Mouse (Mus musculus) activated CD4-positive, CD25-positive, alpha-beta regulatory T cell (primary cell): ENCODE results near the gene Tescl. TPM values are rescaled to one million over a fixed set of nuclear protein-coding genes. Genes with fewer than 3 reads are reported as not detected.

Experiments used
- polyA plus RNA-seq, 2 experiments: library from polyadenylated mRNA; unstranded; fragments of 100-300 nt; shearing (Covaris generic); gene quantifications; one replicate each; pipeline ENCODE4 v1.2.1; 2017

The Tescl gene
- not detected for polyA plus RNA-seq

DNA sequence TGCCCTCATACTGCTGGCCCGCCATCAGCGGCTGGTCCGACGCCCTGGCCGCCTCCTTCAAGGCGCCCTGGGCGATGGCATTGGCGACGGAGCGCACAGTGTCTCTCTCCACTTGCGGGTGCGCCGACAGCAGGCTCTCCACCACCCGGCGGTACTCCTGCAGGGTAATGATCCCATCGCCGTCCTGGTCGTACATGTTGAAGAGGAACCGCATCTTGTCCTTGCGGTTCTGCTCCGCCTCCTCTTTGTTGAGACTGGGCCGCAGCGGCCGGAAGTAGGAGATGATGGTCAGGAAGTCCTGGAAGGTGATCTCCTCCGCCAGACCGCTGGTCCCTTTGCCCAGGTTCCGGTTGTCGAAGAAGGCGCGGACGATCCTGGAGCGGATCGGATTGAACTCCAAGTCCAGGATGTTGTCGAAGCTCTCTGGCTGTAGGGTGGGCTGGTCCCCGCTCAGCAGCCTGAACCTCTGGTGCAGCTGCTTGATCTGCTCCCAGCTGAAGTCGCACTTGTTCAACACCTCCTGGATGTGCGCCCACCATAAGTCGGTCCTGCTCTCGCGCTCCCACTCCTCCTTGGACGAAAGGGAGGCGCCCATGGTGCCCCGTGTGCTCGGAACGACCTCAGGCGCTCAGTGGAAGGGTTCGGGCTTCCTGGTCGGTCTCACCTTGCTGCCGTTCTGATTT, at the start of gene Tescl:
TSS of gene Tescl (minus strand) at position 633 of the 683 bp plus-strand sequence.

DNA sequence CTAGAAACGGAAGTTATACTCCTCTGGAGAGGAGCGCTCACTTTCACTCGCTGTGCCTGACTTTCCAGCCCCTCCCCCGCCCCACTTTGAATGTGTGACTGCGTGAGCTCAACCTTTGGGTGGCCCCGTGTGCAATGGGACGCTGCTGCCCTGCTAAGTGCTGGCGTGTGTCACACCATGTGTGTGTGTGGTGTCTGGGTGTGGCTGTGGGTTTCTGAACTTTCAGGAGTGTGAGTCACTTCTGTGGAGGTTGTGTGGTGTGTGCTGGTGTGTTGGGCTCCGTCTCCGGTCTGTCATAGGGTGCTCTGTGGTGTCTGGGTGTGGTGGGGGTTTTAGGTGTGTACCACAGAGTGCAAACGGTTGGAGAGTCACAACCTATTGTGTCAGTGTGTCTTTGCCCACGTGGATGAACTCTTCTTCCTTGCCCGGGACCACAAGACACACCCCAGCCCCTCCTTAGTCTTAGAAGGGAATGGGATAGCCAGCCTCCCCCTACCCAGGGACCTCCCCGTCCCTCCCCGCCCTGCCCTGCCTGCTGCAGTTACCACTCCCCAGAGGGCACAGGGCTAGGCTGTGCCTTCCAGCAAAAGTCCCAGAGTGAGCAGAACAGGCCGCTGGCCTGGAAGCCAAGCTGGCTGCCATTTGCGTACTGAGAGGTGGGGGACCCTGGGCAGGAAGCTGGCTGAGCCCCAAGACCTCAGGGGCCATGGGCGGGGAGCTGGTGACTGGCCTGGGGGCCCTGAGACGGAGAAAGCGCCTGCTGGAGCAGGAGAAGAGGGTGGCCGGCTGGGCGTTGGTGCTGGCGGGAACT, 36.2 kb upstream of the Tescl start, which contains the start of gene Kcnn4:
TSS of gene Kcnn4 (plus strand) at position 533 of the 811 bp plus-strand sequence.

DNA sequence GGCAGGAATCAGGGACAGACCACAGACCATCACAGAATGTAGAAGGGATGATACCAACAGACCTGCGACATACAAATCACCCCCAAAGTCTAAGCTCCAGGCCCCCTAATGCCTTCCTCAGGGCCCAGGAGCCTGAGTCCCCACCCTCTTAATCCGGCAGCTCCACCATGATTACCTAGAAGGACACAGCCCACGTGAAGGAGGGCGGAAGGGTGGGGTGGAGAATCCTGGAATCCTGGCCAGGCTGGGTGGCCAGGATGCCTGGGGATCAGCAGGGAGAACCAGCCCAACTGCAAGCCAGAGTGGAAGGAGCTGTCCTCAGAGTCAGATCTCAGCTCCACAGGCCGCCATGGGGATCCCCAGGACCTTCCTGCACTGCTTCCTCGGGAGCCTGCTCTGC, 15.2 kb upstream of the Tescl start, which contains the start of gene Lypd5:
TSS of gene Lypd5 (plus strand) at position 301 of the 400 bp plus-strand sequence.

DNA sequence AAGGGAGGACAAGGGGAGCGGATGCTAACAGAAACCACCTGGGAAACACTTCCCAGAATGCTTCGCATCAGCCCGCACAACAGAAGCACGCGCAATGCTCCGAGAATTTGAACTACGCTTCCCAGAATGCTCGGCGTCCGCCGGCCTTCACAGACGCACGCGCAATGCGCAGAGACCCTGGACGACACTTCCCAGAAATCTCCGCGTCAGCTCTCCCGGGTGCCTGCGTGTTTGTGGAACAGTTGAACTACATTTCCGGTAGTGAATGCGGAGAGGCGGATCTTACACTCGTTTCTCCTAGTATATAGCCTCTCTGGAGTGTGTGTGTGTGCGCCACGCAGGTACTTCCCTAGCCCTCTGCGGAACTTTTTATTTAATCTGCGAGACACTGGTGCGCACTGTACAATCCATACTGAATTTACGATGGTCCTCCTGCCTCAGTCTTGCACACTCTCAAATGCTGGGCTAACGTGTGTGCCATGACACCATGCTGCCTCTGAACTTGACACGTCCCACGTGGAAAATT, 17.1 kb downstream of the Tescl start, which contains the start of gene Zfp94:
TSS of gene Zfp94 (minus strand) at position 100 of the 526 bp plus-strand sequence.

DNA sequence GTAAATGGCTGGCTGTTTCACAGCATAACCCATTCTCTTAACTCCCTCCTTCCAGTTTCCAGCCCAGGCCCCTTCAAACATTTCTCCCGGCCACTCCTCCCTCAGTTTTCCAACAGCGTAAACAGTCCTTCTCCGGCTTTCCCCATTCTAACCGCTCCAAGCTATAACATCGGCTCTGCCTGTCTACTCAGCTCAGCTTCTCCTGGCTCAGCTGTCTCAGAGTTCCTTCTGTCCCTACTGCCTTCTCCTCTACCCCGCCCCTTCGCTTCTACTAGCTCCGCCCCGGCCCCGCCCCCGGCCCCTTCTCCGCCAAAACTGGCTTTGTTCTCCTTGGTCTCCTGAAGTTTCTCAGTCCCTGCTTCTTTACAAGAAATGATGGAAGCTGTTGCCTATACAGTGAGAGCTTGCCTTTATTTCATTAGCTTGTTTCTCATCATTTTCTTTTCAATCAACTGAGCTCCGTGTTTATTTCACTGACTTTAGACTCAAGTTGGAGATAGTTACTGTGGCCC, 32.9 kb downstream of the Tescl start, which contains the start of gene Zfp61:
TSS of gene Zfp61 (minus strand) at position 462 of the 512 bp plus-strand sequence.

Other genes starting within 250 kb of the Tescl start
- gene Zfp112, start 221.6 kb downstream of the Tescl start, polyA plus RNA-seq, result 1 to 10 TPM; 1.2 to 2.3 TPM
- 10 to 100 TPM; 13.6 to 17.9 TPM for gene Zfp235, start 199.8 kb downstream of the Tescl start, polyA plus RNA-seq
- under 1 TPM; 0.47 to 0.77 TPM for gene Zfp114, start 158.9 kb downstream of the Tescl start, polyA plus RNA-seq
- gene Zfp111, start 122.5 kb downstream of the Tescl start, polyA plus RNA-seq, result 1 to 10 TPM in 1 of 2 experiments, under 1 TPM in 1; 0.30 to 1.6 TPM
- gene Zfp109, start 96.4 kb downstream of the Tescl start, polyA plus RNA-seq, result 1 to 10 TPM; 2.6 TPM
- under 1 TPM in 1 of 2 experiments, not detected in 1; 0.64 TPM for gene Zfp108, start 79.1 kb downstream of the Tescl start, polyA plus RNA-seq
- 1 to 10 TPM in 1 of 2 experiments, under 1 TPM in 1; 0.38 to 4.9 TPM for gene Zfp93, start 63.5 kb downstream of the Tescl start, polyA plus RNA-seq
- 10 to 100 TPM; 12.4 to 17.5 TPM for gene Zfp61, start 32.7 kb downstream of the Tescl start, polyA plus RNA-seq
- gene Zfp94, start 17.3 kb downstream of the Tescl start, polyA plus RNA-seq, result 10 to 100 TPM in 1 of 2 experiments, 1 to 10 TPM in 1; 6.6 to 10.0 TPM
- gene Lypd5, start 15.3 kb upstream of the Tescl start, polyA plus RNA-seq, result not detected
- gene Kcnn4, start 36.3 kb upstream of the Tescl start, polyA plus RNA-seq, result 100 to 1,000 TPM; 272 to 290 TPM
- 10 to 100 TPM; 48.9 to 57.5 TPM for gene Smg9, start 65.7 kb upstream of the Tescl start, polyA plus RNA-seq
- gene Irgc1, start 118.4 kb upstream of the Tescl start, polyA plus RNA-seq, result under 1 TPM in 1 of 2 experiments, not detected in 1; 0.10 TPM
- 1 to 10 TPM in 1 of 2 experiments, under 1 TPM in 1; 0.31 to 3.7 TPM for gene Plaur, start 128.5 kb upstream of the Tescl start, polyA plus RNA-seq
- under 1 TPM in 1 of 2 experiments, not detected in 1; 0.25 TPM for gene Cadm4, start 148.1 kb upstream of the Tescl start, polyA plus RNA-seq
- 1 to 10 TPM; 1.3 to 2.3 TPM for gene Zfp428, start 173.1 kb upstream of the Tescl start, polyA plus RNA-seq
- gene AC161166.1, start 178.5 kb upstream of the Tescl start, polyA plus RNA-seq, result under 1 TPM in 1 of 2 experiments, not detected in 1; 0.17 TPM
- 1 to 10 TPM; 1.8 to 3.9 TPM for gene Irgq, start 196.8 kb upstream of the Tescl start, polyA plus RNA-seq
- gene Pinlyp, start 212.2 kb upstream of the Tescl start, polyA plus RNA-seq, result not detected
- gene Xrcc1, start 212.4 kb upstream of the Tescl start, polyA plus RNA-seq, result 10 to 100 TPM; 46.1 to 52.3 TPM